Comparison of ENCODE assay signal across 7 mouse cellular contexts in the genomic region with DNA sequence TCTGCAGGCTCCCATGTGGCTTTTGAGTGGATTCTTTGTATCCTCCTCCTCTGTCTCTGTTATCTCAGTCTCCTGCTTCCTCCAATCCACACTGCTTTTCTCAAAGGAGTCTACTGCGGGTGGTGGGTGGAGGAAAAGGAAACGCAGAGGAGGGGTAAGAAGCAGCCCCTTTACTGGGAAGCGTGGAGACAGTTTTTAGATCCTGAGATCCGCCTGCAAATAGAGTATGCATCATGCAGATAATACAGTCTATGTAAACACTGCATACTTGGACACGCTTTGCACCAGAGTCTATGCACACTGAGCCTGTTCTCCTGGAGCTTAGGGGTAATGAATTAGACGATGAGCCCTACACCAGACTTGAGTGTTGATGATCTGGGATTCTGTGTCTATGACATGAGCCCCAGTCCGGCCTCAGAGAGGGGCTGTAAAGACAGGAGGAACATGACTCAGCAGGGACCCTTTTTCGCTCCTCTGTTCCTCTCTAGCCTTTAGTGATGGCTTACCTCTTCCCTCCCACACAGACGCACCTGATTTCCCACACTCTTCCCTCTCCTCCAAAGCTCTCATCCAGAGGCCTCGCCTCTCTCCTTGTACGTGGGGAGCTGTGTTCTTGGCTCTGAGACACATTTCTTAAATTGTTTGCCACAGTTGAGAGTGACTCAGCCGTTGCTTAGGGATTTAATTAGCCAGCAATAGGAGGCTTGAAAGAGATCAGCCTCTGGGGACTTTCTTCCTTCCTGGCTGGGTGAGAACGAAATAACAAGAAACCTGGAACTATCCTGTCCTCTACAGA.
DNase-seq lines count a peak whose midpoint lies in the region; ATAC-seq and TF ChIP-seq lines count a peak whose summit lies in the region.

No protein-coding gene starts in this region.

- TF ChIP-seq CTCF in bone marrow, adult 2 months (IDR thresholded peaks at IDR 0.05; ENCODE audit: control insufficient read depth, insufficient read depth, low read length) = no peak
- no peak for TF ChIP-seq CTCF in layer of hippocampus, adult 2 months (conservative IDR thresholded peaks at IDR 0.05)

- peaks cover 4% of the 10 kb centered on the region for H3K4me1 ChIP-seq in bone marrow, adult 2 months (ENCODE audit: control insufficient read depth, insufficient read depth, low read length)

- DNase-seq in MN1 (ENCODE audit: low spot score) = peak; percentile 90
- DNase-seq in heart, adult 9 months (ENCODE audit: low spot score in 2 of 2) = peak; percentile 85 to 89
- peak; percentile 29 to 83 for DNase-seq in layer of hippocampus, adult 2 months (ENCODE audit: low spot score in 2 of 2)
- peak; percentile 78 for DNase-seq in lung, postnatal 25 days (ENCODE audit: low spot score)
- DNase-seq in testis, postnatal 10 days (ENCODE audit: low spot score) = no peak

- TF ChIP-seq POLR2A in bone marrow, adult 2 months (IDR thresholded peaks at IDR 0.05; ENCODE audit: borderline replicate concordance, control insufficient read depth, low read depth, low read length) = no peak

- H3K27ac ChIP-seq in bone marrow, adult 2 months (ENCODE audit: control insufficient read depth, insufficient read depth, low read depth, low read length, poor library complexity) = peak overlapping the region; percentile 30; the same call in 1 of the 2 replicates
- peak overlapping the region; percentile 92 for H3K27ac ChIP-seq in layer of hippocampus, adult 2 months

- ATAC-seq in monocyte, adult 5-6 weeks (replicated peaks; ENCODE audit: insufficient number of reproducible peaks, low FRiP score, low TSS enrichment, poor library complexity, severe bottlenecking) = no peak

- H3K4me3 ChIP-seq in bone marrow, adult 2 months (replicated peaks; ENCODE audit: control insufficient read depth, low read depth, low read length) = no peak overlapping the region
- no peak overlapping the region for H3K4me3 ChIP-seq in layer of hippocampus, adult 2 months

- 29% methylated on average over 13 of the region's 13 CpGs for WGBS in bone marrow, adult 2 months
